Mouse (Mus musculus) ZHBTc4 (cell line): Measurements from ENCODE around the gene Vamp1.

ENCODE experiments used
- DNase-seq: peaks from one replicate; pipeline ENCODE4 v3.0.0-alpha.2; 2011; ENCODE audit warnings: low read depth, low spot score

Vamp1 gene

GRCm38 (mm10) chr6:125284751-125285150 is 69.4 kb downstream of the Vamp1 start:
- peak; percentile 80 for DNase-seq

GRCm38 (mm10) chr6:125285890-125286289 is 70.5 kb downstream of the Vamp1 start, which contains the start of gene Tuba3a:
Gene Tuba3a (minus strand): TSS chr6:125286042.
- DNase-seq: peak; percentile 87

GRCm38 (mm10) chr6:125286944-125287343 is 71.6 kb downstream of the Vamp1 start:
- DNase-seq: no peak

GRCm38 (mm10) chr6:125288730-125289129 is 73.4 kb downstream of the Vamp1 start:
- peak; percentile 24 for DNase-seq

- DNase-seq: no peak
Measured at GRCm38 (mm10) chr6:125291329-125291728, 76.0 kb downstream of the Vamp1 start.

- no peak for DNase-seq
Measured at GRCm38 (mm10) chr6:125292256-125292655, 76.9 kb downstream of the Vamp1 start.

- no peak for DNase-seq
Measured at GRCm38 (mm10) chr6:125294049-125294448, 78.7 kb downstream of the Vamp1 start.
